Mouse (Mus musculus) heart, embryonic 14.5 days (tissue): ENCODE results near the gene 4933400A11Rik. TPM values are rescaled to one million over a fixed set of nuclear protein-coding genes. Genes with fewer than 3 reads are reported as not detected.

Source experiments
- ATAC-seq: fragments of 200-750 bp; cut with Nextera tagmentation; 2 replicates; pipeline ENCODE4 v1.8.0; 2017; ENCODE audit warnings: low read depth, moderate TSS enrichment; ENCODE audit not compliant: insufficient number of reproducible peaks, insufficient read depth, low FRiP score
- H3K27ac ChIP-seq, 2 experiments: fragments of 200-500 bp in 1 of 2; fragments of 300-500 bp in 1 of 2; sonication (generic) in 1 of 2; replicated peaks in 1 of 2; 2 replicates each; pipeline ENCODE4 v1.5.1; 2012 to 2014; ENCODE audit warnings: low read depth in 2 of 2, low read length in 2 of 2, control low read depth in 1 of 2, mild to moderate bottlenecking in 1 of 2, mixed read lengths in 1 of 2; ENCODE audit not compliant: control insufficient read depth in 1 of 2, insufficient read depth in 1 of 2
- H3K27me3 ChIP-seq: fragments of 300-500 bp; sonication (generic); 2 replicates; pipeline ENCODE4 v1.6.1; 2014; ENCODE audit warnings: mild to moderate bottlenecking, low read length, control low read depth; ENCODE audit not compliant: control insufficient read depth, insufficient read depth
- H3K36me3 ChIP-seq: fragments of 300-500 bp; sonication (generic); 2 replicates; pipeline ENCODE4 v1.6.1; 2014; ENCODE audit warnings: mild to moderate bottlenecking, control low read depth, low read length, mixed read lengths; ENCODE audit not compliant: control insufficient read depth, insufficient read depth
- H3K4me1 ChIP-seq, 2 experiments: fragments of 200-500 bp in 1 of 2; fragments of 300-500 bp in 1 of 2; sonication (generic) in 1 of 2; 2 replicates each; pipeline ENCODE4 v1.6.1; 2012 to 2014; ENCODE audit warnings: low read length in 2 of 2, control low read depth in 1 of 2, mixed read lengths in 1 of 2; ENCODE audit not compliant: control insufficient read depth in 2 of 2, insufficient read depth in 2 of 2
- H3K4me2 ChIP-seq: fragments of 300-500 bp; sonication (generic); 2 replicates; pipeline ENCODE4 v1.6.1; 2014; ENCODE audit warnings: mild to moderate bottlenecking, low read length
- H3K4me3 ChIP-seq, 2 experiments: fragments of 200-500 bp in 1 of 2; fragments of 300-500 bp in 1 of 2; sonication (generic) in 1 of 2; 2 replicates each; pipeline ENCODE4 v1.5.1; 2012 to 2014; ENCODE audit warnings: low read length in 2 of 2, mild to moderate bottlenecking in 2 of 2, control low read depth in 1 of 2, low read depth in 1 of 2, moderate library complexity in 1 of 2; ENCODE audit not compliant: control insufficient read depth in 1 of 2, insufficient read depth in 1 of 2
- H3K9ac ChIP-seq: fragments of 300-500 bp; sonication (generic); 2 replicates; pipeline ENCODE4 v1.6.1; 2014; ENCODE audit warnings: mild to moderate bottlenecking, low read length
- H3K9me3 ChIP-seq: fragments of 300-500 bp; sonication (generic); 2 replicates; pipeline ENCODE4 v1.6.1; 2016; ENCODE audit warnings: low read length, control low read depth; ENCODE audit not compliant: control insufficient read depth
- WGBS: fragments of 180-500 bp; shearing (Covaris S2); extraction: QIAGEN DNeasy Blood & Tissue Kit; methylation state at CpG from one replicate; pipeline ENCODE4 v1.1.7; 2014; 5-methylcytosine and 5-hydroxymethylcytosine counted together
- polyA plus RNA-seq: library from polyadenylated mRNA; unstranded; fragments of >200 nt; fragmentation: Nextera tagmentation; extraction: Ambion mirVana; gene quantifications from 2 replicates; pipeline ENCODE4 v1.2.1, GENCODE M21; 2014

Gene 4933400A11Rik
- polyA plus RNA-seq = 0.43 and 0.77 TPM in 2 replicates

DNA sequence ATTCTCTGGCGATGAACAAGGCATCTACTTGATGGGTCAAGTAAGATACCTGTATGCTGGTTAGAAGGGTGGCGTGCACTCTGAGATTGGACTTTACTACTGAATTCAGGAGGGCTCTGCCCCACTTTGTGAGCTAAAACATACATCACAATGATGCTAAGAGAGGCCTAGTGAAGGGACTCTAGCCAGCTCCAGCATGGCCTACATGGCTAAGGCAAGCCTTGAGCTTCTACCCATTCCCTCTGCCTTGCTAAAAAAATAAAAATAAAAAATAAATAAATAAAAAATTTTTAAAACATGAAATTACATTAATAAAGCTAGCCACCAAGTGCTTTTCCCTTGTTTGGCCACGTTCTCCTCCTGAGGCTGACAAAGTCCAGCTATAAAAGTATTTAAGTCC lies at the start of gene 4933400A11Rik:
Gene 4933400A11Rik, minus strand, starts transcription at position 101 of the 400 bp plus-strand sequence.
- H3K9ac ChIP-seq = no peak within 1 kb of the TSS
- H3K27me3 ChIP-seq = no peaks in the 10 kb centered on the region
- no peak within 1 kb of the TSS for H3K4me3 ChIP-seq
- H3K4me1 ChIP-seq = no peaks in the 10 kb centered on the region
- WGBS = 79% methylated on average over 3 of the region's 3 CpGs
- no peak within 1 kb of the TSS for H3K4me2 ChIP-seq
- no peaks in the 10 kb centered on the region for H3K36me3 ChIP-seq
- no peaks in the 10 kb centered on the region for H3K9me3 ChIP-seq
- no peak for ATAC-seq
- no peak within 1 kb of the TSS for H3K27ac ChIP-seq

DNA sequence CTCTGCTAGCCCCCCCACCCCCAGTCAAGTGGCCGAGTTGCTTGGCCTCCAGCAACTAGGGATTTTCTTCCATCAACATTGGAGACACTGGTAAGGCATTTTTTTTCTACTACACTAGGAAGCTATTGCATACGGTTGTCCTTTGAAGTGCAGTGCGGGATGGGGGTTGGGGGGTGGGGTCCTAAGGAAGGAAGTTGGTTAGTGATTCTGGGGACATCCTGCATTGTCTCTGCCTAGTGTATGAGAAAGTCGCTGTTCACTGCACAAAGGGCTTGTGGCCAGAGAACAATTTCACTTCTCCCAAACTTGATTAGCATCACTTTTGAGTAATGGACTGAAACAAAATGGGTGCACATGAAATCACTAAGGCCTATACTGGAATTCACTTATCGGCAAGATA lies 48.7 kb upstream of the 4933400A11Rik start:
- Histone ChIP-seq H3K36me3 (no peaks in the 10 kb centered on the region), H3K4me2 (no peak overlapping the region), H3K9me3 (no peaks in the 10 kb centered on the region), H3K9ac (no peak overlapping the region), H3K27me3 (no peaks in the 10 kb centered on the region; the same call in 1 of the 2 replicates), H3K4me3 (no peak overlapping the region), H3K27ac (no peak overlapping the region), H3K4me1 (no peaks in the 10 kb centered on the region; a peak in 2 of 4 replicates)
- no peak for ATAC-seq
- WGBS = 43% methylated on average over 5 of the region's 5 CpGs

DNA sequence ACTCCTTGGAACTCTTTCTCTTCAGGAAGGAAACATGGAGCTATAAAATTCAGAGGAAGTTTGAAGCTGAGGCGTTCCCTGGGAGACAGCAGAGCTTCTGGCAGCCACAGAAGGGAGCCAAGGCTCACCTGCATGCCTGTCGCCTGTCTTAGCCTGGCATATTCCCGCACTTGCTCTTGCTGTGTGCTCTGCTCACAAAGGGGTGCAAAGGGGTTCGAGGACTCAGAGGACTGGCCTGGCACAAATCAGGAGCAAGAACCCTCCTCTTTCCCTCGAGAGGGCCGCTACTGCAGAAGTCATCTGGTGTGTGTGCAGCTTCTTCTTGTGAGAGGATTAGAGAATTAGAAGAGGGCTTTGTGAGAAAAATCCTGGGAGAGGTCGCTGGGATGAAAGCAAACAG lies 48.3 kb upstream of the 4933400A11Rik start:
- Histone ChIP-seq H3K27ac (no peak overlapping the region), H3K27me3 (no peaks in the 10 kb centered on the region; the same call in 1 of the 2 replicates), H3K4me3 (no peak overlapping the region), H3K4me1 (no peaks in the 10 kb centered on the region; a peak in 2 of 4 replicates), H3K9me3 (no peaks in the 10 kb centered on the region), H3K36me3 (no peaks in the 10 kb centered on the region), H3K9ac (no peak overlapping the region), H3K4me2 (no peak overlapping the region)
- 37% methylated on average over 7 of the region's 7 CpGs for WGBS
- ATAC-seq = no peak

DNA sequence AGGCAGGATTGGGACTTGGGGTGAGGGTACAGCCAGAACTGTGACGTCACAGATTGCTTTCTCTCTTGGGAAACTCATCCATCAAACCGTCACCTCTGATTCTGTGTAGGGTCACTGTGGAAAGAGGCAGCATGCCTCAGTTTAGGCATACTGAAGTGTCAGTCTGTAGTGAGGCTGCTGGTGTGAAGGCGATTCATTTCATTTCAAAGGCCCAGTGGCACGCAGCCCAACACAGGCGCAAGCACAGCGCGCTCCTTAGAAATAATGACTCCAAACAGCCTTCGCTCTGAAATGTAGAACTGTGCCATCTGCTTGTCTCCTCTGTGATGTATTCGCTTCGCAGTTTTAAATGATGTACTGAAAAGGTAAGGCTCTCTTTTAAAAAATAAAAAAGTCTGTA lies 47.5 kb upstream of the 4933400A11Rik start:
- no peak overlapping the region for H3K27ac ChIP-seq
- no peaks in the 10 kb centered on the region; a peak in 2 of 4 replicates for H3K4me1 ChIP-seq
- 66% methylated on average over 10 of the region's 10 CpGs for WGBS
- no peaks in the 10 kb centered on the region for H3K9me3 ChIP-seq
- H3K36me3 ChIP-seq = no peaks in the 10 kb centered on the region
- no peak overlapping the region for H3K4me2 ChIP-seq
- no peak overlapping the region for H3K4me3 ChIP-seq
- ATAC-seq = no peak
- no peak overlapping the region for H3K9ac ChIP-seq
- no peaks in the 10 kb centered on the region; the same call in 1 of the 2 replicates for H3K27me3 ChIP-seq

DNA sequence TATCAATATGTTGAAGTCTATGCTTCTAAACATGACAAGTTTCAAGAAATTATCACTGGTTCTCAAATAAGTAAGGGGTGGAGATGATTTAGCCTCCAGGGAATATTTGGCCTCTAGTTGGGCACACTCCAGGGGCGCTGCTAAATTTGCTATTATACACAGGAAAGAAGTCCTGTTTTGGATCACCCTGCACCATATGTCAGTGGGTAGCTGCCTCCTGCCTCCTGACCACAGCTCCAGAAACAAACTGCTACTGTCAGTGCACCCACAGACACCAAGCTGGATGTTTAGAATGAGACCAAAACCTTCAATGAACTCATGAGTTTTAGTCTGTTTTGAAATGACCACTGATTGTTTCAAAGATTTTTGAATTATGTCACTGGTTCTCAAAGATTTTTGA lies 34.2 kb upstream of the 4933400A11Rik start:
- 50% methylated on average over 1 of the region's 1 CpGs for WGBS
- H3K4me3 ChIP-seq = no peak overlapping the region
- H3K36me3 ChIP-seq = no peaks in the 10 kb centered on the region
- ATAC-seq = no peak
- no peaks in the 10 kb centered on the region for H3K9me3 ChIP-seq
- H3K4me1 ChIP-seq = no peaks in the 10 kb centered on the region
- no peak overlapping the region for H3K9ac ChIP-seq
- H3K4me2 ChIP-seq = no peak overlapping the region
- H3K27ac ChIP-seq = no peak overlapping the region
- no peaks in the 10 kb centered on the region for H3K27me3 ChIP-seq

DNA sequence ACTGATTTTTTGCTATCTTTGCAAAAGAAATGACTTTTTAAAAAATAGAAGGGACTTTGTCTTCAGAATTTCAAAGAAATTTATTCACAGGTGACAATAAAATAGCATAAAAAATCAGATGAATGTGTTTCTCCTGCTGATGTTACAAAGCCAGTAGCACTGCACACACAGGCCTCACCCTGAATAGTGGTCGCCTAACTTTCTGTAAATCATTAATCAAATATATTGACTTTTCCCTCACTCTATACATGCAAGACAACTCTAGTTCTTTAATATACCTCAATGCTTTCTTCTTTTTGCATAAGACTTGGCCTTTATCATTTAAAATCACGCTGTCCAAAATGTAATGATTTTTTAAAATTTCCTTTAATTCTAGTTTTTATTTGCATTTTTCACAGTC lies 32.3 kb upstream of the 4933400A11Rik start:
- Histone ChIP-seq H3K4me2 (no peak overlapping the region), H3K9ac (no peak overlapping the region), H3K4me1 (no peaks in the 10 kb centered on the region), H3K4me3 (no peak overlapping the region), H3K9me3 (no peaks in the 10 kb centered on the region), H3K27me3 (no peaks in the 10 kb centered on the region), H3K27ac (no peak overlapping the region), H3K36me3 (no peaks in the 10 kb centered on the region)
- no peak for ATAC-seq
- WGBS = 77% methylated on average over 2 of the region's 2 CpGs

DNA sequence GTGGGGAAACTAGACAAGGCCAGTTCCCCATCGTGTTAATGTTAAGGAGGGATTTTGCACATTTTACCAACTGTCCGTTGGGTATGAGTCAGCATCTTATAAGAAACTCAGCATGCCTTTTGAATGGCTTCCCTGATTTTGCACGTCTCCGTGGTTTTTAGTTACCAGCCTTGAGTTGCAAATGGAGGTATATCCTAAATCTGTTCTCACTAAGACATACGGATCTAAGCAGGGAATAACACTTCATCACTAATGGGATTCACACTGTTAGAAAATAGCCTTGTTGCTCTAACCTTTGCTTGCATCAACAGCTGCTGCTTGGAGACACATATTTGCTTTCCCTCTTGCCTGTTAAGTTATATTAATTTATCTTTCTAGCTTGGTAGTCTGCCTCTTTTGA lies 31.9 kb upstream of the 4933400A11Rik start:
- Histone ChIP-seq H3K27me3 (no peaks in the 10 kb centered on the region), H3K4me3 (no peak overlapping the region), H3K27ac (no peak overlapping the region), H3K4me1 (no peaks in the 10 kb centered on the region), H3K9me3 (no peaks in the 10 kb centered on the region), H3K9ac (no peak overlapping the region), H3K36me3 (no peaks in the 10 kb centered on the region), H3K4me2 (no peak overlapping the region)
- ATAC-seq = no peak
- WGBS = 64% methylated on average over 5 of the region's 5 CpGs

DNA sequence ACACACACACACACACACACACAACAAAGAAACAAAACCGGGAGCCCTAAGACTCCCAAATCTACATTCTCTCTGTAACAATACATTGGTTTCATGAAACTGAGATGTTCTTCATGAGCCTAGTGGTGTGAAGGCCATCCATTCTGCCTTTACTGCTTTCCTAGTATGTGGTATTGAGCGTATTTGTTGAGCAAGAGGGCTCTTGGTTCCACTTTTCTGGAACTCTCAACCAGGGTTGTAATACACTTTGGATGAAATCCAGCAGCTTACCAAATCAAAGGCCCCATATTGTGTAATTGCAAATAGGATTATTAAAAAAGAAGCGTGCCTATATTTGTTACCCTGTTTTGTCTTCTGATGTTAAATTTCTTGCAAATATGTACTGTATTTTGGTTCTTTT lies 28.3 kb upstream of the 4933400A11Rik start:
- no peaks in the 10 kb centered on the region for H3K36me3 ChIP-seq
- no peak overlapping the region for H3K9ac ChIP-seq
- no peak overlapping the region for H3K4me2 ChIP-seq
- no peak overlapping the region for H3K4me3 ChIP-seq
- H3K9me3 ChIP-seq = no peaks in the 10 kb centered on the region
- ATAC-seq = no peak
- H3K27ac ChIP-seq = no peak overlapping the region
- 78% methylated on average over 3 of the region's 3 CpGs for whole genome bisulfite sequencing
- no peaks in the 10 kb centered on the region for H3K4me1 ChIP-seq
- H3K27me3 ChIP-seq = no peaks in the 10 kb centered on the region
